Mouse (Mus musculus) activated CD4-positive, CD25-positive, alpha-beta regulatory T cell, adult 9 weeks (primary cell): Measurements from ENCODE around the gene Acvr1b. TPM values are rescaled to one million over a fixed set of nuclear protein-coding genes. Genes with fewer than 3 reads are reported as not detected.

ENCODE experiments used
- polyA plus RNA-seq: library from polyadenylated mRNA; unstranded; fragments of 100-300 nt; shearing (Covaris generic); gene quantifications from one replicate; pipeline ENCODE4 v1.2.1, GENCODE M21; 2017

Gene Acvr1b
- 1.9 TPM for polyA plus RNA-seq

GRCm38 (mm10) chr15:101173421-101174211, at the start of gene Acvr1b:
Gene Acvr1b (plus strand): TSS chr15:101174067.

GRCm38 (mm10) chr15:101128181-101129089, 45.4 kb upstream of the Acvr1b start, which contains the start of gene Acvrl1:
Gene Acvrl1 (plus strand): TSS chr15:101128522.

GRCm38 (mm10) chr15:101224006-101224906, 50.4 kb downstream of the Acvr1b start, which contains the start of gene Grasp:
Gene Grasp (plus strand): TSS chr15:101224188.

GRCm38 (mm10) chr15:101253886-101254795, 80.3 kb downstream of the Acvr1b start, which contains the start of gene Nr4a1:
Gene Nr4a1 (plus strand): TSS chr15:101254269.

Other genes with a start within 250 kb of the Acvr1b start
- not detected for gene Gm47841, start 126.7 kb upstream of the Acvr1b start, polyA plus RNA-seq
- not detected for gene Fignl2, start 95.5 kb upstream of the Acvr1b start, polyA plus RNA-seq
- not detected for gene Ankrd33, start 58.3 kb upstream of the Acvr1b start, polyA plus RNA-seq
- gene Acvrl1, start 45.5 kb upstream of the Acvr1b start, polyA plus RNA-seq, result 3.8 TPM
- gene Grasp, start 50.1 kb downstream of the Acvr1b start, polyA plus RNA-seq, result not detected
- 133 TPM for gene Nr4a1, start 80.2 kb downstream of the Acvr1b start, polyA plus RNA-seq
- 73.2 TPM for gene Atg101, start 110.2 kb downstream of the Acvr1b start, polyA plus RNA-seq
- 0.24 TPM for gene 6030408B16Rik, start 119.1 kb downstream of the Acvr1b start, polyA plus RNA-seq
- 0.10 TPM for gene Krt80, start 196.1 kb downstream of the Acvr1b start, polyA plus RNA-seq
- gene Krt7, start 237.0 kb downstream of the Acvr1b start, polyA plus RNA-seq, result not detected